Mouse (Mus musculus) heart, adult 18-20 months (tissue): ENCODE measurements around the gene Slc26a6. TPM values are rescaled to one million over a fixed set of nuclear protein-coding genes. Genes with fewer than 3 reads are reported as not detected.

Source experiments
- DNase-seq, 2 experiments: peaks; one replicate each; pipeline ENCODE4 v3.0.0; 2021 to 2022; ENCODE audit warnings: mixed read lengths in 1 of 2
- long read RNA-seq, 2 experiments: library from polyadenylated mRNA; stranded (forward); transcript quantifications; one replicate each; pipeline ENCODE4 v2.0.0; 2021
- total RNA-seq, 2 experiments: library from RNA; stranded (reverse); gene quantifications; 2 replicates each; pipeline ENCODE4 v1.2.3; 2021

Slc26a6 gene
- 10 to 100 TPM; 19.6 to 19.8 TPM for total RNA-seq
- long read RNA-seq, experiment 1 = 0 reads
- long read RNA-seq, experiment 2 = 0 reads

GRCm38 (mm10) chr9:108852976-108853375 is at the start of gene Slc26a6:
Slc26a6 (plus strand) TSS chr9:108853283.
- DNase-seq = peak; percentile 71 to 76

DNA sequence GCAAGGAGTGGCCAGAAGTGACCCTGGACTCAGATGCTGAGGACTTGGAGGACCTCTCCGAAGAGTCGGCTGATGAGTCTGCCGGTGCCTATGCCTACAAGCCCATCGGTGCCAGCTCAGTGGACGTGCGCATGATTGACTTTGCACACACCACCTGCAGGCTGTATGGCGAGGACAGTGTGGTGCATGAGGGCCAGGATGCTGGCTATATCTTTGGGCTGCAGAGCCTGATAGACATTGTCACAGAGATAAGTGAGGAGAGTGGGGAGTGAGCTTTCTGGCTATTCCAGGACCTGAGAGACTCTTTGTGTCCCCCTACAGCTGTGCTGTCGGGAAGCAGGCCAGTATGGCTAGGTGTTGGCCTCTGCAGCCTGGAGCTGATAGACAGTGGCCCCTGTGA is 47.3 kb upstream of the Slc26a6 start:
- DNase-seq = no peak

DNA sequence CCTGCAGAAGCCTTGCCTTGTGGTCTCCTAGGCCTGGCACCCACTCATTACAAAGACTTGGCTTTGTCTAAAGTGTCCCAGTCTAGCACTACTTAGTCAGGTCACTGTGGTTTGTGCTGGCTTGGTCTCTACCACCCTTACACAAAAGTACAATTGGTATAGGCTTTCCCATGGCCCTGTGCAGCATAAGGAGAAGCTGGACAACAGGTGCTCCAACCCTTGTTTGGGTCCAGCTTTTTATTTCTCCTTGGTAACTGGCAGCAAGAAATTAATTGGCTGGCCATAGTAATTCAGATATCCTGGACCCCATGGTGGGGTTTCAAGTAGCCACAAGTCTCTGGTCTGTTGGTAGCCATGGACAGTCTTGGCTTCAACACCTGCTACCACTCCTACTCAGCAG is 46.7 kb upstream of the Slc26a6 start:
- no peak for DNase-seq

- peak; percentile 65 to 78 for DNase-seq
Observed at GRCm38 (mm10) chr9:108806831-108807230, 46.3 kb upstream of the Slc26a6 start.

GRCm38 (mm10) chr9:108807674-108808073 is 45.4 kb upstream of the Slc26a6 start:
- no peak for DNase-seq

DNA sequence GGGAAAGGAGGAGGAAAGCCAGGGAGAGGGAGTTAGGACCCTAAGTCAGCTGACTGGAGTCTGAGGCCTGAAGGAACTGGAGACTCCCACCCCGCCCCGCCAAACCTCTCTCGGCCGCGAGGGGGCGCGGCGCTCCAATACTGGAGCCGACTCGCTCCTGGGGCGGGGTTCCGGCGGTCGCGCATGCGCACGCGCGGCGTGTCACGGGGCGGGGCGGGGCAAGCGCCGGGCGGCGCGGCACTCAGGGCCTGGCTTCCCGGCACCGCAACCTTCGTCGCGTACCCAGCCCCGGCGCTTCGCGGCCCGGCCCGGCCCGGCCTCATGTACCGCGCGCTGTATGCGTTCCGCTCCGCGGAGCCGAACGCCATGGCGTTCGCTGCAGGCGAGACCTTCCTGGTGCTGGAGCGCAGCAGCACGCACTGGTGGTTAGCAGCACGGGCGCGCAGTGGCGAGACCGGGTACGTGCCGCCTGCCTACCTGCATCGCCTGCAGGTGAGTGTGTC is 44.9 kb upstream of the Slc26a6 start, which contains the start of gene Nckipsd:
TSS of gene Nckipsd (plus strand) at position 206 of the 503 bp plus-strand sequence.
- DNase-seq = peak; percentile 94 to 97

DNA sequence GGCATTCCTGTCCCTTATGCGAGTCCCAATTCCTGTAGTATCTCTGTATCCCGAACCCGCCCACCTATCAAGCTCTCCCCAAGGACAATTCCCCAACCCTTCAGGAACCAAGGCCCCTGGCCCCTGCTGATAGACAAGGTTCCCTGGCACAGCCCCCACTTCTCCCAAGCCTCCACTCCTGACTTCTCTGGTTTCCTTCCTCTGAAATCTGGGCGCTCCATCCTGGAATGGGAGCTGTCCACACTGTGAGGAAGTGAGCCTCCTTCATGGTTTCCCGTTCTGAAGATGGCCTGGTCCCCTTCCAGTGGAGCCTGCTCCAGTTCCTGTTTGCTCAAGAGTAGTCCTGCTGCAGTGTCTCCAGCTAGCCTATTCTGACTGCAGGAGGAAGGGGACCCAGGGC is 43.9 kb upstream of the Slc26a6 start:
- DNase-seq = peak; percentile 49 to 72

DNA sequence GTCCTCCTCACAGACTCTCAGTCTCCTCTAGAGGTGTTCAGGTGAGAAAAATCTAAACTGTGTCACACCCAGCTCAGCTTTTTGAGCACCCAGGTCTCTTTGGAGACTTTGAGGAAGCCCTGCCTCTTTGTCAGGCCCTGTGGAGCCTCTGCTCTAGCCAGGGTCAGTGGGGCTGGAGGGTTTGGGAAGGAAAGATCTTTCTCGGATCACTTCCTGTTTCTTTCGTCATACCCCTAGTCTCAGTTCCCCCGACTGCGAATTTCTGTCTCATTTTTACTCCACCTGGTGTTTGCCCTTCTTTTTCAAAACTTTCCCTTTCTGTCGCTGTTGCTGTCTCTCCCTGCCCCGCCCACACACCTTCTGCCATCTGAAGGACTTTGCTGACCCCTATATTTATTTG is 43.4 kb upstream of the Slc26a6 start:
- peak in 1 of 2 experiments; percentile 35 for DNase-seq

DNA sequence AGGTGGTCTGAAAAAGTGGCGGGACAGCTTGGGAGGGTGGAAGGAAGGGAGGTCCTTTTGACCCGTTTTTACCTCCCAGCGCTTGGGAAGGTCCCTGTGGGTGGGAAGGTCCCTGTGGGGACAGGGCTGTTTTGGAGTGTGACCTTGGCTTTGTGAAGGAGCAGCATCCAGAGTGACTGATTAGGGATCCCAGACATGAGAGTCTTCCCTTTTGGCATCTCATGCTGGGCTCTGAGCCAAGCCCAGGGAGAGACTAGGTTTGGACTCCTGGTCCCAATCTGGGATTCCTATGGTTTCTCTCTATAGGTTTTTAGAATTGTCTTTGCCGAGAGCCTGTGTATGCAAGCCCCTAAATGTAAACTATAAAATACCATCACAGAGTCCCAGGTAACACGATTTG is 42.6 kb upstream of the Slc26a6 start:
- no peak for DNase-seq

- no peak for DNase-seq
Observed at GRCm38 (mm10) chr9:108815557-108815956, 37.5 kb upstream of the Slc26a6 start.

DNA sequence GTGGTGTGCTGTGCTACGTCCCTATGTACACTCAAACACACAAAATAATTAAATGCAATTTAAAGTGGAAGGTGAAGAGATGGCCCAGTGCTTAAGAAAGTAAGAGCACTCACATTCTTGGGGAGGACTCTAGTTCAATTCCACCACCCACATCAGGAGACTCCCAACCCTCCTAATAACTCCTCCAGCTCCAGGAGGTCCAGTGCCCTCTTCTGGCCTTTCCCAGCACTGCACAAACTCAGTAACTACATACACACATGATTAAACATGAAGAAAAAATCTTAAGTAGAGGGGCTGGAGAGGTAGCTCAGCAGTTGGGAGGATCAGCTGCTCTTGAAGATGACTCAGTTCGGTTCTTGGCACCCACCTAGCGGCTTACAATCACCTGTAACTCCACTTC is 33.6 kb upstream of the Slc26a6 start:
- peak; percentile 52 to 83 for DNase-seq

DNA sequence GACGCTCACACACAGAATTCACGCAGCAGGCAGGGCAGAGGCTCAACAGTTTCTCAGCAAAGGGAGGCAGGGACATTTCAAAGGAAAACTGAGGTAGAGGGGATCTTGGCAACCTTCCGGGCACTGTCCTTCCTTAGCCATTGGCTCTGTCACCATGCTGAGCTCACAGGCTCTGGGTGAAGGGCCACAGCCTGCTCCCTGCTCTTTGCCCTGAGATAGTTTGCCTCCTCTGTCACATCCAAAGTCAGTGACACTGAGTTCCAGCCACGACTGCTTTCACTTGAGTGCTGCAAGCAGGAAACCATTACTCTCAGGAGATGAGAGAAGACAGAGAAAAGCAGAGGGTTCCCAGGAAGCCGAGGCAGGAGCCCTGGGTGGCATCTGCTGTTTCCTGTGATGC is 33.0 kb upstream of the Slc26a6 start:
- no peak for DNase-seq

GRCm38 (mm10) chr9:108824144-108824685 is 28.9 kb upstream of the Slc26a6 start:
- no peak for DNase-seq

GRCm38 (mm10) chr9:108824755-108825413 is 28.2 kb upstream of the Slc26a6 start:
- no peak for DNase-seq

DNA sequence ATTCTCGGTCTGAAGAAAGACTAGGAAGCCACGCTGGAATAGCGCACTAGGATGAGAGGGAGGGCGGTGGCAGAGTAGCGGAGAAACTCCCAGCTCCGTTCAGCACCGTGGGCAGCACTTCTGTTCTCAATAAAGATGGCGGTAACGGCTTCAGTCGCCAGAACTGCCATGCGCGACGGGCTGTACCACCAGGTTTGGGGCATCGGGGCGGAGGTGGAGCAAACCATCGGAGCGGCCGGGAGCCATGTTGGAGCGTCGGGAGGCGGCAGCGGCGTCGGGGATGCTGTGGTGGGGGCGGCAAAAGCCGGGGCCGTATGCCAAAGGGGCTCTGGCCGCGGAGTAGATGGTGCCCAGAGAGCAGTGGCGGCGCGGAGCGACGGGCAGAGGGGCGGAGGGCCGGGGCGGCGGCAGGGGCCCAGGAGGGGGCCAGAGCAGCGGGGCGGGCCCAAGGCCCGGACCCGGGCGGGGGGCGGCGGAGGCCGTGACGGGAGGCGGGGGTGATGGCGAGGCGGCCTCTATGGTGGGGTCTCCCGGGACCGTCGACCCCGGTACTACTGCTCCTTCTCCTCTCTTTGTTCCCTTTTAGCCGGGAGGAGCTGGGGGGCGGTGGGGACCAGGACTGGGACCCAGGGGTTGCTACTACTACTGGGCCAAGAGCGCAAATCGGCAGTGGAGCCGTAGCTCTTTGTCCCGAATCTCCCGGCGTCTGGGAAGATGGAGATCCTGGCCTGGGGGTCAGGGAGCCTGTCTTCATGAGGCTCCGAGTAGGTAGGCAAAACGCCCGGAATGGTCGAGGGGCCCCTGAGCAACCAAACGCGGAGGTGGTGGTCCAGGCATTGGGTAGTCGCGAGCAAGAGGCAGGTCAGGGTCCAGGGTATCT is 27.0 kb upstream of the Slc26a6 start, which contains the start of gene Celsr3:
TSS of gene Celsr3 (plus strand) at position 501 of the 880 bp plus-strand sequence.
- DNase-seq = no peak

GRCm38 (mm10) chr9:108826700-108827340 is 26.3 kb upstream of the Slc26a6 start:
- DNase-seq = peak; percentile 69 to 86

DNA sequence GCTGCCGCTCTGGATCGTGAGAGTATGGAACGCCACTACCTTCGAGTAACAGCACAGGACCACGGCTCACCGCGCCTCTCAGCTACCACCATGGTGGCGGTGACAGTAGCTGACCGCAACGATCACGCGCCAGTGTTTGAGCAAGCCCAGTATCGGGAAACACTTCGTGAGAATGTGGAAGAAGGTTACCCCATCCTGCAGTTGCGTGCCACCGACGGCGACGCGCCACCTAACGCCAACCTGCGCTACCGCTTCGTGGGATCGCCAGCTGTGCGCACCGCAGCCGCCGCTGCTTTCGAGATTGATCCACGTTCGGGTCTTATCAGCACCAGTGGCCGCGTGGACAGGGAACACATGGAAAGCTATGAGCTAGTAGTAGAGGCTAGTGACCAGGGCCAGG is 25.6 kb upstream of the Slc26a6 start:
- DNase-seq = no peak

DNA sequence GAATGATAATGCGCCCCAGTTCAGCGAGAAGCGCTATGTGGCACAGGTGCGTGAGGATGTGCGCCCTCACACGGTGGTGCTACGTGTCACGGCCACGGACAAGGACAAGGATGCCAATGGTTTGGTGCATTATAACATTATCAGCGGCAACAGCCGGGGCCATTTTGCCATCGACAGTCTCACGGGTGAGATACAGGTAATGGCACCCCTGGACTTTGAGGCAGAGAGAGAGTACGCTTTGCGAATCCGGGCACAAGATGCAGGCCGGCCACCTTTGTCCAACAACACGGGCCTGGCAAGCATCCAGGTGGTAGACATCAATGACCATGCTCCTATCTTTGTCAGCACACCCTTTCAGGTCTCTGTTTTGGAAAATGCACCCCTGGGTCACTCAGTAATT is 25.2 kb upstream of the Slc26a6 start:
- no peak for DNase-seq

GRCm38 (mm10) chr9:108831637-108832036 is 21.4 kb upstream of the Slc26a6 start:
- DNase-seq = no peak

GRCm38 (mm10) chr9:108832390-108833108 is 20.5 kb upstream of the Slc26a6 start:
- peak; percentile 85 to 93 for DNase-seq

- DNase-seq = peak; percentile 55 to 70
Observed at GRCm38 (mm10) chr9:108842989-108843388, 10.1 kb upstream of the Slc26a6 start.
